Mouse (Mus musculus): ENCODE data around the gene Tmem178.

DNA sequence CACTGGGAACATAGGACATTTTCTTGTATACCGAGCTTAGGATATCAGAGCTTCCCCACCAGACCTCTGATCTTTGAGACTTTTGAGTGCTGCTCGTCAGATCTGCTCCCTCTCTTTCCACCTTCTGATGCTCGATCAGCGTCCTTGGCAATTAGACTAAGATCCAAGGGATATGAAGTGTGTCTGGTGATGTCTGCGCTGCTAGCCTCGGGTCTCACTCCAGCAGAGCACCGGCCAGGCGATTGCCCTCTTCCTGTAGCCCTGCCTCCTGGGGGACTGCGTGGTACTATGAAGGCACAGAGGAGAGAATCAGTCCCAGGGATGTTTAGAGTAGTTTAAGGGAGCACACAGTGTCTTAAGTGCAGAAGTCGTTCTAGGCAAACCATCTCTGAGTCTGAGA, 38.5 kb downstream of the Tmem178 start:
- TF ChIP-seq CTCF (IDR thresholded peaks at IDR 0.05) (no peak), EP300 (IDR thresholded peaks at IDR 0.05) (no peak)
